Mouse (Mus musculus) layer of hippocampus, postnatal 25 days (tissue): Measurements from ENCODE around the gene Rps25. TPM values are rescaled to one million over a fixed set of nuclear protein-coding genes. Genes with fewer than 3 reads are reported as not detected.

Source experiments
- DNase-seq, 2 experiments: peaks; one replicate each; pipeline ENCODE4 v3.0.0; 2022; ENCODE audit warnings: mixed read lengths in 2 of 2, low spot score in 1 of 2; ENCODE audit errors: extremely low spot score in 1 of 2
- microRNA-seq, 2 experiments: library from miRNA; unstranded; fragments of <30 nt; microRNA quantifications; one replicate each; pipeline ENCODE4 v1.2.0; 2021
- total RNA-seq, 2 experiments: library from RNA; stranded (reverse); gene quantifications; 2 replicates each; pipeline ENCODE4 v1.2.3; 2021

Gene Rps25
- total RNA-seq, 2 experiments from 2014 or later: 616 to 726 TPM

GRCm38 (mm10) chr9:44450387-44450786, 43.4 kb downstream of the Rps25 start:
- DNase-seq: no peak

- DNase-seq: peak; percentile 85 to 98
Observed at GRCm38 (mm10) chr9:44454132-44454890, 47.4 kb downstream of the Rps25 start.

DNA sequence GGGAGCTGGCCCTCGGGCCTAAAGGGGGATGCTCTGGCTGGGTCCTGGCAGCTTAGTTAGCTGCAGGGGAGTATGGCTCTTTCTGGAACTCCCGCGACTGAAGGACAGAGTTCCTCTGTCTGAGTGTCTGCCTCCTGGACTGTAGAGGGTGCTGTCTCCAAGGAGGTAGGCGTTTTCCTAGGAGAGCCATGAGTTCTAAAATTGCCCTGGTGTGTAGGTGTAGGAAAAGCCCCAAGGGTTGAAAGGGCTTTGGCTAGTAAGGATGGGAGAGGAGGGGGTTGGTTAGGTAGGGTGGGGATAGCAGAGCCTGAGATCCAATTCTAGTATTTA, 47.9 kb downstream of the Rps25 start, which contains the start of gene Upk2:
Gene Upk2, minus strand, starts transcription at position 86 of the 330 bp plus-strand sequence.
- no peak for DNase-seq

DNA sequence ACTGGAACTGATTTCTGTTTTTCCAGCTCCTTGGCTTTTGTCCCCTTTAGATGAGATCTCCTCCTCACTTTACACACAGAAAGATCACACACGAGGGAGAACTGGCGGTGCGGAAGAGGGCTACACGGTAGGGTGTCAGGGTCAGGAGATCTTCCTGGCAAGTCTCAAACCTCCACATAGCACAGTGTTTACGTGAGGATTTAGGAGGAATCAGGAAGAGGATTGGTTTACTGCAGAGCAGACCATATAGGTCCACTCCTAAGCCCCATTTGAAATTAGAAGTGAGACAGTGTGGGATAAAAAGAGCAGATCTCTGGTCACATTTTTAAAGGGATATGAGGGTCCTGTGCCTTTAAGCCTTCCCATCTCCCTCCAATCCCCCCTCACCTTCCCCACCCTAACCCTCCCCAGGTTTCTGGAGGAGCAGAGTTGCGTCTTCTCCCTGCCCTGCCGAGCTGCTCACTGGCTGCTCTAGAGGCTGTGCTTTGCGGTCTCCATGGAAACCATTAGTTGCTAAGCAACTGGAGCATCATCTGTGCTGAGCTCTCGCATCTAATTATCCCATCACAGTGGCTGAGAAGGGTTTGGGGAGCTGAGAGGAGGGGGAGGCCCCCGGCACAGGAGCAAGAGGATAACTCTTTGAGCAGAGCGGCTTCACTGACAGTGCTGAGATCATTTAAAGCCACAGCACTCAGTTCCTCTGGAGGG, 50.2 kb downstream of the Rps25 start:
- DNase-seq: peak; percentile 54 to 73

Small RNAs within 50 kb of the gene (microRNA-seq; reads per million reads assigned to microRNA genes)
- gene Mir7085: 2.2 to 3.0 reads per million in 2 experiments

Other genes starting within 250 kb of the Rps25 start
- gene Cbl, start 173.1 kb upstream of the Rps25 start, total RNA-seq: 10 to 100 TPM; 49.2 to 63.4 TPM
- 1 to 10 TPM; 1.9 to 5.4 TPM for gene Ccdc153, start 166.5 kb upstream of the Rps25 start, total RNA-seq
- gene Pdzd3, start 155.7 kb upstream of the Rps25 start, total RNA-seq: 1 to 10 TPM; 1.3 to 1.4 TPM
- gene Nlrx1, start 138.5 kb upstream of the Rps25 start, total RNA-seq: 10 to 100 TPM; 12.8 to 14.7 TPM
- gene Abcg4, start 118.5 kb upstream of the Rps25 start, total RNA-seq: 10 to 100 TPM; 65.0 to 79.6 TPM
- 10 to 100 TPM; 28.1 to 31.2 TPM for gene Hinfp, start 101.5 kb upstream of the Rps25 start, total RNA-seq
- 100 to 1,000 TPM; 196 to 200 TPM for gene C2cd2l, start 86.9 kb upstream of the Rps25 start, total RNA-seq
- gene Dpagt1, start 81.1 kb upstream of the Rps25 start, total RNA-seq: 10 to 100 TPM; 14.2 to 15.8 TPM
- gene H2afx, start 72.4 kb upstream of the Rps25 start, total RNA-seq: 10 to 100 TPM; 50.6 to 58.4 TPM
- gene Hmbs, start 62.9 kb upstream of the Rps25 start, total RNA-seq: 10 to 100 TPM; 17.9 to 23.6 TPM
- 10 to 100 TPM; 49.0 to 51.4 TPM for gene Vps11, start 45.5 kb upstream of the Rps25 start, total RNA-seq
- 100 to 1,000 TPM; 114 to 123 TPM for gene Hyou1, start 27.6 kb upstream of the Rps25 start, total RNA-seq
- gene Slc37a4, start 10.3 kb upstream of the Rps25 start, total RNA-seq: 10 to 100 TPM; 32.6 to 34.7 TPM
- gene Trappc4, start 461 bp downstream of the Rps25 start, total RNA-seq: 10 to 100 TPM; 65.1 to 76.5 TPM
- 10 to 100 TPM; 16.8 to 24.1 TPM for gene Ccdc84, start 11.4 kb downstream of the Rps25 start, total RNA-seq
- not detected for gene Foxr1, start 34.0 kb downstream of the Rps25 start, total RNA-seq
- not detected for gene Upk2, start 47.8 kb downstream of the Rps25 start, total RNA-seq
- 10 to 100 TPM; 59.2 to 78.1 TPM for gene Bcl9l, start 75.7 kb downstream of the Rps25 start, total RNA-seq
- gene Cxcr5, start 154.7 kb downstream of the Rps25 start, total RNA-seq: not detected
- gene Ddx6, start 197.8 kb downstream of the Rps25 start, total RNA-seq: 100 to 1,000 TPM; 117 to 126 TPM